ENCODE assay signal across 12 mouse cellular contexts in the genomic region with DNA sequence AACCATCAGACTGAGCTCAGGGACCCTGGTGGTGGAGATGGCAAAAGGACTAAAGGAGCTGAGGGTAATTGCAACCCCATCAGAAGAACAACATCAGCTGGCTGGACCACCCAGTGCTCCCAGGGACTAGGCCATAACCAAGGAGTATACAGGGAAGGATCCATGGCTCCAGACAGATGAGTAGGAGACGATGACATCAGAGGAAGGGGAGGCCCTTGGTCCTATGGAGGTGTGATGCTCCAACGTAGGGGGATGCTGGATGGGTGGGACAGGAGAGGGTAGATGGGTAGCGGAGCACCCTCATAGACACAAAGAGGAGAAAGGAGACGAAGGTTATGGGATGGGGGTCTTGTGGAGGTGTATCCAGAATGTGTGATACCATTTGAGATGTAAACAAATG. TPM values are rescaled to one million over a fixed set of nuclear protein-coding genes. Genes with fewer than 3 reads are reported as not detected.
DNase-seq lines count a peak whose midpoint lies in the region; ATAC-seq lines count a peak whose summit lies in the region.
"Not testable (repeated sequence)": the region's sequence is repeated elsewhere in the genome, so short reads cannot be mapped to it uniquely, and the experiment has no call there.
"Had no signal": no experiment of that assay in that cellular context is flagged by ENCODE, and none has a peak within 500 bp of the region (broad histone marks: within the 10 kb centered on the region; RNA-seq: fewer than 3 reads in every experiment).

No protein-coding gene starts in this region.

- H3K4me2 ChIP-seq in embryonic facial prominence, embryonic 15.5 days (replicated peaks); heart, embryonic 12.5 days; hindbrain, embryonic 14.5 days (replicated peaks); kidney, embryonic 16.5 days (replicated peaks; ENCODE audit: low read depth, low read length); liver, embryonic 16.5 days (ENCODE audit: low read depth, low read length); midbrain, embryonic 12.5 days (replicated peaks); neural tube, embryonic 15.5 days: not testable (repeated sequence)

- H3K27me3 ChIP-seq in embryonic facial prominence, embryonic 15.5 days; heart, embryonic 12.5 days (replicated peaks); hindbrain, embryonic 14.5 days (ENCODE audit: control insufficient read depth, insufficient read depth, low read length); kidney, embryonic 16.5 days (ENCODE audit: insufficient read depth, low read length); liver, embryonic 16.5 days (ENCODE audit: control insufficient read depth, insufficient read depth, low read depth, low read length); midbrain, embryonic 12.5 days; neural tube, embryonic 15.5 days (replicated peaks): not testable (repeated sequence)

- WGBS in embryonic facial prominence, embryonic 15.5 days = 70% methylated on average over 4 of the region's 4 CpGs
- 71% methylated on average over 4 of the region's 4 CpGs for WGBS in heart, embryonic 12.5 days
- WGBS in hindbrain, embryonic 14.5 days = 79% methylated on average over 4 of the region's 4 CpGs
- 76% methylated on average over 4 of the region's 4 CpGs for WGBS in kidney, embryonic 16.5 days
- 50% methylated on average over 4 of the region's 4 CpGs for WGBS in liver, embryonic 16.5 days (ENCODE audit: insufficient replicate concordance)
- 78% methylated on average over 4 of the region's 4 CpGs for WGBS in midbrain, embryonic 12.5 days
- WGBS in neural tube, embryonic 15.5 days = 78% methylated on average over 4 of the region's 4 CpGs

- DNase-seq in hindbrain, embryonic 14.5 days (ENCODE audit: low spot score) = not testable (repeated sequence)

- H3K27ac ChIP-seq in embryonic facial prominence, embryonic 15.5 days (replicated peaks); heart, embryonic 12.5 days (ENCODE audit: poor library complexity, severe bottlenecking); hindbrain, embryonic 14.5 days; kidney, embryonic 16.5 days (ENCODE audit: low read length); liver, embryonic 16.5 days (ENCODE audit: low read length); midbrain, embryonic 12.5 days (replicated peaks); neural tube, embryonic 15.5 days (replicated peaks): not testable (repeated sequence)

- 0 out of 2 replicates have a peak, but pooled peaks cover 23% of the 10 kb centered on the region for H3K9me3 ChIP-seq in embryonic facial prominence, embryonic 15.5 days (replicated peaks)
- peaks cover 30% of the 10 kb centered on the region for H3K9me3 ChIP-seq in heart, embryonic 12.5 days (replicated peaks)
- peaks cover 57% of the 10 kb centered on the region for H3K9me3 ChIP-seq in hindbrain, embryonic 14.5 days (ENCODE audit: control insufficient read depth, low read length)
- peaks cover 21% of the 10 kb centered on the region for H3K9me3 ChIP-seq in kidney, embryonic 16.5 days (ENCODE audit: low read length)
- H3K9me3 ChIP-seq in liver, embryonic 16.5 days (replicated peaks; ENCODE audit: control insufficient read depth, low read length) = not testable (repeated sequence)
- peaks cover 38% of the 10 kb centered on the region for H3K9me3 ChIP-seq in midbrain, embryonic 12.5 days
- H3K9me3 ChIP-seq in neural tube, embryonic 15.5 days (replicated peaks) = peaks cover 37% of the 10 kb centered on the region

- not testable (repeated sequence) for H3K36me3 ChIP-seq in embryonic facial prominence, embryonic 15.5 days; heart, embryonic 12.5 days; hindbrain, embryonic 14.5 days (replicated peaks; ENCODE audit: control insufficient read depth, insufficient read depth); kidney, embryonic 16.5 days (ENCODE audit: insufficient read depth, low read length); liver, embryonic 16.5 days (ENCODE audit: control insufficient read depth, insufficient read depth); midbrain, embryonic 12.5 days; neural tube, embryonic 15.5 days

- H3K9ac ChIP-seq in embryonic facial prominence, embryonic 15.5 days; heart, embryonic 12.5 days; hindbrain, embryonic 14.5 days; kidney, embryonic 16.5 days (replicated peaks; ENCODE audit: low read length); liver, embryonic 16.5 days (ENCODE audit: low read depth, low read length); midbrain, embryonic 12.5 days (replicated peaks); neural tube, embryonic 15.5 days (replicated peaks): not testable (repeated sequence)

- H3K4me3 ChIP-seq in embryonic facial prominence, embryonic 15.5 days (replicated peaks); heart, embryonic 12.5 days; hindbrain, embryonic 14.5 days (replicated peaks; ENCODE audit: low read length); kidney, embryonic 16.5 days (ENCODE audit: low read length); liver, embryonic 16.5 days (ENCODE audit: low read depth, low read length); midbrain, embryonic 12.5 days; neural tube, embryonic 15.5 days (replicated peaks): not testable (repeated sequence)

- ATAC-seq in embryonic facial prominence, embryonic 15.5 days (ENCODE audit: insufficient number of reproducible peaks, low FRiP score, low TSS enrichment, low read depth) = peak; percentile 55; the same call in 1 of the 2 replicates
- peak; percentile 40 for ATAC-seq in heart, embryonic 12.5 days (ENCODE audit: insufficient number of reproducible peaks, low FRiP score)
- peak; percentile 32; the same call in 1 of the 2 replicates for ATAC-seq in hindbrain, embryonic 14.5 days (ENCODE audit: low FRiP score)
- ATAC-seq in kidney, embryonic 16.5 days (ENCODE audit: low FRiP score, low TSS enrichment) = peak; percentile 57; the same call in 1 of the 2 replicates
- ATAC-seq in liver, embryonic 16.5 days (ENCODE audit: low read depth) = peak; percentile 31
- peak; percentile 29; the same call in 1 of the 2 replicates for ATAC-seq in midbrain, embryonic 12.5 days (ENCODE audit: low FRiP score, low read depth)
- peak; percentile 28; the same call in 1 of the 2 replicates for ATAC-seq in neural tube, embryonic 15.5 days (ENCODE audit: low FRiP score)

- H3K4me1 ChIP-seq in embryonic facial prominence, embryonic 15.5 days; heart, embryonic 12.5 days (replicated peaks); hindbrain, embryonic 14.5 days (replicated peaks; ENCODE audit: control insufficient read depth, insufficient read depth, low read length); kidney, embryonic 16.5 days (ENCODE audit: insufficient read depth, low read length); liver, embryonic 16.5 days (ENCODE audit: control insufficient read depth, low read depth, low read length); midbrain, embryonic 12.5 days; neural tube, embryonic 15.5 days: not testable (repeated sequence)

RNA-seq across cellular contexts. Expression of gene Prl2c3, which starts 48.4 kb away (rescaled TPM):
- polyA plus RNA-seq in embryonic facial prominence, embryonic 15.5 days (2015; fragmentation: Nextera tagmentation; extraction: Ambion mirVana) = not detected in 2 replicates
- 0.82 and 0.94 TPM in 2 replicates for polyA plus RNA-seq in heart, embryonic 12.5 days (2016; fragmentation: Nextera tagmentation; extraction: Ambion mirVana)
- not detected in 2 replicates for polyA plus RNA-seq in hindbrain, embryonic 14.5 days (2014; fragmentation: Nextera tagmentation; extraction: Ambion mirVana)
- polyA plus RNA-seq in kidney, embryonic 16.5 days (2015; fragmentation: Nextera tagmentation; extraction: Ambion mirVana) = 0.37 TPM in 1 of 2 replicates, not detected in the other
- polyA plus RNA-seq in liver, embryonic 16.5 days (2015; fragmentation: Nextera tagmentation; extraction: Ambion mirVana) = not detected in 2 replicates
- 0.94 TPM in 1 of 2 replicates, not detected in the other for polyA plus RNA-seq in midbrain, embryonic 12.5 days (2016; fragmentation: Nextera tagmentation; extraction: Ambion mirVana)
- not detected in 2 replicates for polyA plus RNA-seq in neural tube, embryonic 15.5 days (2015; fragmentation: Nextera tagmentation; extraction: Ambion mirVana)
- polyA plus RNA-seq: activated CD4-positive, CD25-positive, alpha-beta regulatory T cell, adult 4 months; limb, embryonic 10.5 days; small intestine, adult 2 months; thymus, adult 2 months; urinary bladder, adult 2 months had no signal
